Mouse (Mus musculus) monocyte, adult 59 days (primary cell): ENCODE results near the gene Ypel5. TPM values are rescaled to one million over a fixed set of nuclear protein-coding genes. Genes with fewer than 3 reads are reported as not detected.

Experiments used
- total RNA-seq, 2 experiments: library from RNA; stranded (reverse); gene quantifications; one replicate each; pipeline ENCODE4 v1.2.4; 2023

Gene Ypel5
- 100 to 1,000 TPM; 143 to 159 TPM for total RNA-seq

DNA sequence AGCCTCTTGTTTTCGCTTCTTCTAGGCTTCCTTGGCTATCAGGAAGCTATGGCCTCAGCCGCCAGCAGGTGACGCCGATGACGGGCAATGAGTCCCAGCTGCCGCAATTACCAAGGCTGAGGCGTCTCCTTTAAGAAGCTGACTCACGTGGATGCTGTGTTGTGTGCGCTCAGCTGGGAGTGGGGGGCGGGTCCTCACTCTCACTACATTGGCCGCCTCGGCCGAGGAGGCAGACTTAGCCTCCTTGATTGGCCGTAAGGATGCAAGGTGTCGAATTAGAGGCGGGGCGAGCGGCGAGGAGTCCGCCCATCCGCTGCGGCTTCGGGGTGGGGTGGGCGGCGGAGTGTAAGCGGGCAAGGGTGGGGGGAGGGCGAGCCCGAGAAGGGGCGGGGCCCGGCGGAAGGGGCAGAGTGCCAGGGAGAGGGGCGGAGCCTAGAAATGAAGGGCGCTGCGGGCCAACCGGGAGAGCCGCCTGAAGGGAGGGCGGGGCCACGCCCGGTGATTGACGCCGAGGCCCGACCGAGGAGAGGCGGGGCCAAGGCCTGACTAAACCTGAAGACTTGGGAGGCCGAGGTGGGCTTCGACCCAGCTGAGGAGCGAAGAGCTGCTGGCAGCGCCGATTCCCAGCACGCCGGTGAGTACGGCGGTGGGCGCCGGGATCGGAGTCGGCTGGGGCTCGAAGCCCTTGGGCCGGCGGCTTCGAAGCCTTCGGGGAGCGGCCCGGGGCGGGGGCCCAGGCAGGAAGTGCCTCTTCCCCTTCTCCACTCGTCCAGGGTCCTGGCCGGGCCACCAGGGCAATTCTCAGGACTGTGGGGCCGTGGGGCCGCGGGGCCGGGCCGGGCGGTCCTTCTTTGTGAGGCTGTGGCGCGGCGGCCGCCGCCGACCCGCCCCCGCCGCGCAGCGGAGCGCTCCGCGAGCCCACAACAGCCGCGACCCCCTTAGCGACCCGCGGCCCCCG, at the start of gene Ypel5:
TSS of gene Ypel5 (plus strand) at position 296 of the 958 bp plus-strand sequence.

Other genes starting within 250 kb of the Ypel5 start
- not detected for gene Alk, start 231.8 kb upstream of the Ypel5 start, total RNA-seq
- 100 to 1,000 TPM; 148 to 161 TPM for gene Lbh, start 81.9 kb downstream of the Ypel5 start, total RNA-seq